Mouse (Mus musculus): ENCODE measurements at regions not wholly inside any gene's neighbourhood (a gene's known extent, or its start where the extent isn't known, plus 50 kb on each side); places are given as distances from the start of the nearest gene placed in this dataset.

DNA sequence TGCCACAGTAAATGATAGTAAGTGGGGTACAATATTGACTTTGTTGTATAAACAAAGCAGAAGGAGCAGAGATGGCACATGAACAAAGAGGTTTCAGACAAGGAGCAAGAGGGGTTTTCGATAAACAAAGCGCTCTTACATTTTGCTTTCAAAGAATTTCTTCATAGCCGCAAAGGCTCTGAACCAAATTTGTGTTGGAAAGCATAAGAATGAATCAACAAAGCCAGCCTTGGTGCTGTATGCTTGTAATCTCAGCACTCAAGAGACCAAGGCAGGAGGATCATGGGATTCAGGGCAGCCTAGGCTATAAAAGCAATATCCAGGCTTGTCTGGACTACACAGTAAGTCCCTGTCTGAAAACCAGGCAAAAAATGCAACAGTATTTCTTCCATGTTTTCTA is 62.0 kb upstream of the Clint1 start:
- H3K4me3 ChIP-seq = no peak overlapping the region
- 86% methylated on average over 3 of the region's 3 CpGs for WGBS
- no peak for DNase-seq (ENCODE audit: low spot score)
- no peaks in the 10 kb centered on the region for H3K36me3 ChIP-seq
- peaks cover 11% of the 10 kb centered on the region for H3K4me1 ChIP-seq (replicated peaks)
- no peaks in the 10 kb centered on the region for H3K9me3 ChIP-seq
- no peak overlapping the region for H3K27ac ChIP-seq
- H3K27me3 ChIP-seq (ENCODE audit: insufficient read depth, poor library complexity, severe bottlenecking) = no peaks in the 10 kb centered on the region

DNA sequence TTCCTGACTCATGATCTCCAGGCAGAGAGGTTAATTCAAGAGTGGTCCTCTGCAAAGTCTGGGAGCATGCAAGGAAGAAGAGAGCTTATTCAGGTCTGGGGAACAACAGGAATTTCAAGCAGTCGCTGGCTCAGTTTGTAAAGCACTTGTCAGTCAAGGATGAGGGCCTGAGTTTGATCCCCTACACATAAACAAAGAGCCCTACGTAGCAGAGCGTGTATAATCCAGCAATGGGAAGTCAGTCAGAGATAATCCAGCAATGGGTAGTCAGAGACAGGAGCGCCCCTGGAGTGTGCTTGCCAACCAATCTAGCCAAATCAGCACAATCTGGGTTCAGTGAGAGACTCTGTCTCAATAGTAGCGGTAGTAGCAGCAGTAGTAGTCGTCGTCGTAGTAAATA is 61.3 kb upstream of the Clint1 start:
- Histone ChIP-seq H3K36me3 (no peaks in the 10 kb centered on the region), H3K9me3 (no peaks in the 10 kb centered on the region), H3K27me3 (ENCODE audit: insufficient read depth, poor library complexity, severe bottlenecking) (no peaks in the 10 kb centered on the region), H3K4me1 (replicated peaks) (peaks cover 8% of the 10 kb centered on the region), H3K4me3 (no peak overlapping the region), H3K27ac (no peak overlapping the region)
- WGBS = 73% methylated on average over 8 of the region's 8 CpGs
- no peak for DNase-seq (ENCODE audit: low spot score)

DNA sequence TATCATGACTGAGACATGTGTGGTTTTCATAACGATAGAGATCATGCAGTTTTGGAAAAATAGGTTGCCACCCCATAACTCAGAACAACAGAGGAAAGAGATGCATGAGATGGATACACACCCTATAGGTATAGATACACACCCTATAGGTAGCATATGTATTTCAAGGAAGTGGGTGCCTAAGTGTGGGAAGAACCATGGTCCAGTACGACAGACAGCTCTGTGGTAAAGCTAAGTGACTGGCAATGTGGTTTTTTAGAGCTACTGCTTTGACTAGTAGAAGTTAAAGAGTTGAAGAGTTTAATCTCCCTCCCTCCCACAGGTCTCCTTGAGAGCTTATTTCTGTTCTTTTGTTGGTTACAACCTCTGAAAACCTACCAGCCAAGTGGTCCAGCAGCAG is 60.2 kb upstream of the Clint1 start:
- Histone ChIP-seq H3K4me3 (no peak overlapping the region), H3K4me1 (replicated peaks) (peaks cover 11% of the 10 kb centered on the region; the same call in 1 of the 2 replicates), H3K27me3 (ENCODE audit: insufficient read depth, poor library complexity, severe bottlenecking) (no peaks in the 10 kb centered on the region), H3K9me3 (no peaks in the 10 kb centered on the region), H3K27ac (no peak overlapping the region), H3K36me3 (no peaks in the 10 kb centered on the region)
- WGBS = 87% methylated on average over 2 of the region's 2 CpGs
- no peak for DNase-seq (ENCODE audit: low spot score)

DNA sequence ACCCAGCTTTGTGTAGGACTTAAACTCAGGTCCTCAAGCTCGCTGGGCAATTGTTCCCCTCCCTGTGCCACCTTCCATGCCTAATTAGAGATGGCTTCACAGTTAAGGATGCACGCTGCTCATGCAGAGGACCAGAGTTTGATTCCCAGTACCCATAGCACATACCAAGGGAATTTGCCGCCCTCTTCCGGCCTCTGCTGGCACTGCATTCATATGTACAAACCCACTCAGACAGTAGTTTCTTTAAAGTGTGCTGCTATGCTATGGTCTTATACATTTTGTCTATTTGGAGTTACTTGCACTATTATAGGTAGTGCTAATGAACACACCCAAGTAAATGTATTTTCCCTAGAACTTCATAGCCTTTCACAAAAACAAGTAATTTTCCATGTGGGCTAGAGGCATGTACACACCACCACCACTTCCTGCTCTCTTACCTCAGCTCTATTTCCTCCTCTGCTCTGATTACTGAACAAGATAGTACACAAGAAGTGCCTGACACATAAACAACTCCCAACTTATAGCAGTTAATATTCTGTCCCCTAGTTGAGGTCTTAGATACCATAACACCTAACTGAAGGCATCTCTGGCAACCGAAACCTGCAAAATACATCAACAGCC is 57.4 kb upstream of the Clint1 start:
- Histone ChIP-seq H3K9me3 (no peaks in the 10 kb centered on the region), H3K27me3 (ENCODE audit: insufficient read depth, poor library complexity, severe bottlenecking) (no peaks in the 10 kb centered on the region), H3K36me3 (no peaks in the 10 kb centered on the region), H3K4me3 (no peak overlapping the region), H3K27ac (no peak overlapping the region), H3K4me1 (replicated peaks) (peaks cover 13% of the 10 kb centered on the region; the same call in 1 of the 2 replicates)
- no peak for DNase-seq (ENCODE audit: low spot score)
- WGBS = 70% methylated on average over 5 of the region's 5 CpGs

DNA sequence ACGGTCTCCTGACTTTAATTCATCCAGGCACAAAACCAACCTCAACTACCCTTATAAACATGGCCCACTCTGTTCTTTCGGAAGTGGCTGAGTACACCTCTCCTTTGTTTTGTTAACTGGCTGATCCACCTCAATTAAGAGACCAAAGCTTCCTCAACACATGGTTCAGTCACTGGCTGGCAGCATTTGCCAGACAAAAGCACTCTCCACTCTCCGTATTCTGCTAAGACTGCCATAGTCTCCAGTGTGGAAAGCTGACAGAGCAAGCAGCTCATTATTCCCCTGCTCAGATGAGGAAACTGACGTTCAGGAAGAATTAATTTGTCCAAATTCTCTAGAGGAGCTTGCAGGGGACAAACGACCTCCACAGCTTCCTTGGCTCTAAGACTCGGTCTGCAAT is 56.5 kb upstream of the Clint1 start:
- H3K4me1 ChIP-seq (replicated peaks) = peaks cover 15% of the 10 kb centered on the region; the same call in 1 of the 2 replicates
- H3K9me3 ChIP-seq = no peaks in the 10 kb centered on the region
- H3K4me3 ChIP-seq = no peak overlapping the region
- 46% methylated on average over 6 of the region's 6 CpGs for WGBS
- no peak for DNase-seq (ENCODE audit: low spot score)
- H3K27ac ChIP-seq = no peak overlapping the region
- no peaks in the 10 kb centered on the region for H3K27me3 ChIP-seq (ENCODE audit: insufficient read depth, poor library complexity, severe bottlenecking)
- H3K36me3 ChIP-seq = no peaks in the 10 kb centered on the region

DNA sequence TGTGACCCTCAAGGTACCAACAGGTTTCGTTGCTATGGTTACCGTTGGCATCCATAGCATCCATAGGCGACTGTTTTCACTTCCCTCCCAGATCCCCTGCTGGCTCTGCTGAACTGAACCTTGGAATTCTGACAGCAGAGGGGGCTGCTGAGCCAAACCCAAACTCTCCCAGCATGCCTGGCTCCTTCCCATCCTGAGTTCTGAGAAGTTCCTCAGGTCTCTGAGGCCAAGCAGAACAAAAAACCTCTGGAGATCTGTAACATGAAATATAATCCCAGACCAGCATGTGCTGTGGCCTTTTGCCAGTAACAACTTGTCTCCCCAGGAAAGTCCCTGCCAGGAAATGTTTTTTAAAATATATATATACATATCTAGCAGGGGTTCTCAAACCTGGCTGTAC is 56.1 kb upstream of the Clint1 start:
- WGBS = 15% methylated on average over 3 of the region's 3 CpGs
- no peaks in the 10 kb centered on the region for H3K36me3 ChIP-seq
- H3K27ac ChIP-seq = no peak overlapping the region
- peak; percentile 68 for DNase-seq (ENCODE audit: low spot score)
- no peaks in the 10 kb centered on the region for H3K9me3 ChIP-seq
- no peak overlapping the region for H3K4me3 ChIP-seq
- H3K27me3 ChIP-seq (ENCODE audit: insufficient read depth, poor library complexity, severe bottlenecking) = no peaks in the 10 kb centered on the region
- H3K4me1 ChIP-seq (replicated peaks) = peaks cover 11% of the 10 kb centered on the region; the same call in 1 of the 2 replicates

DNA sequence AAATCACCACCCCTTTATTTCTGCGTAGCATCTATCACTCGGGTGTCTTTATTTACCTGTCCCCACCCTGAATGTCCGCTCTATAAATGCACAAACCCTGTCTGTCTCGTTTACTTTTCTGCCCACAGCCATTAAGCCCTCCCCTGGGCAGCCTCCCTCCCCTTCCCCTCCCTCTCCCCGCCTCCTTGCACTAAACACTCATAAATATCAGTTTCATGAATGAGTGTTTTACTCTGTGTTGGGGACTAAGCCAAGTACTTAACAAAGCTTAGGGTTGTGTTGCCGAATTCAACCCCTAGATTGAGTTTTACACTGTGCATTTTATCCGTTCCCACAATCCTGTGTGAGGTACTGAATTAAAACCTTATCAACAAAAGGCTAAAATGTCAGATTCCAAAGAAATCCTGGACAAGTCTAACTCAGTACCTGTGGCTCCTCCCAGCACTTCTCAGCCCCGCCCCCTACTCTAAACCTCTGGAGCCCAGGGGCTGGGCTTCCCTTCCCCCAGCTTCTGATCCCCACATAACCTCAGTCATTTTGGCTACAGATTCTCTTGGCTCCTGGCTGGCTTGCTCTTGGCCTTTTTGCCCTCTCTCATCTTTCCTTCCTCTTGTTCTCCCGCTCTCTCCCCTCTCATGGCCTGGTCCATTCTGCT is 52.0 kb upstream of the Clint1 start:
- Histone ChIP-seq H3K27ac (no peak overlapping the region), H3K4me1 (replicated peaks) (peaks cover 11% of the 10 kb centered on the region; the same call in 1 of the 2 replicates), H3K4me3 (no peak overlapping the region), H3K9me3 (no peaks in the 10 kb centered on the region), H3K36me3 (no peaks in the 10 kb centered on the region), H3K27me3 (ENCODE audit: insufficient read depth, poor library complexity, severe bottlenecking) (no peaks in the 10 kb centered on the region)
- no peak for DNase-seq (ENCODE audit: low spot score)
- 41% methylated on average over 9 of the region's 9 CpGs for WGBS
